Mouse (Mus musculus) intestine, embryonic 16.5 days (tissue): Measurements from ENCODE around the gene Sh3d19. TPM values are rescaled to one million over a fixed set of nuclear protein-coding genes. Genes with fewer than 3 reads are reported as not detected.

Experiments
- ATAC-seq: fragments of 200-750 bp; cut with Nextera tagmentation; 2 replicates; pipeline ENCODE4 v1.8.0; 2017; ENCODE audit warnings: moderate TSS enrichment, moderate library complexity
- H3K27ac ChIP-seq: fragments of 300-500 bp; sonication (generic); 2 replicates; pipeline ENCODE4 v1.5.1; 2014; ENCODE audit warnings: mild to moderate bottlenecking, low read length
- H3K27me3 ChIP-seq: fragments of 300-500 bp; sonication (generic); replicated peaks from 2 replicates; pipeline ENCODE4 v1.6.1; 2014; ENCODE audit warnings: low read length, control low read depth, mixed read lengths; ENCODE audit not compliant: control insufficient read depth, insufficient read depth
- H3K36me3 ChIP-seq: fragments of 300-500 bp; sonication (generic); 2 replicates; pipeline ENCODE4 v1.6.1; 2014; ENCODE audit warnings: low read length, control low read depth; ENCODE audit not compliant: control insufficient read depth, insufficient read depth
- H3K4me1 ChIP-seq: fragments of 300-500 bp; sonication (generic); 2 replicates; pipeline ENCODE4 v1.6.1; 2014; ENCODE audit warnings: low read length, control low read depth, mixed read lengths; ENCODE audit not compliant: control insufficient read depth, insufficient read depth
- H3K4me2 ChIP-seq: fragments of 300-500 bp; sonication (generic); 2 replicates; pipeline ENCODE4 v1.6.1; 2014; ENCODE audit warnings: low read depth, low read length, control low read depth
- H3K4me3 ChIP-seq: fragments of 300-500 bp; sonication (generic); 2 replicates; pipeline ENCODE4 v1.5.1; 2014; ENCODE audit warnings: mild to moderate bottlenecking, low read length
- H3K9ac ChIP-seq: fragments of 300-500 bp; sonication (generic); 2 replicates; pipeline ENCODE4 v1.6.1; 2014; ENCODE audit warnings: low read depth, low read length
- H3K9me3 ChIP-seq: fragments of 300-500 bp; sonication (generic); 2 replicates; pipeline ENCODE4 v1.6.1; 2016; ENCODE audit warnings: low read length, control low read depth; ENCODE audit not compliant: control insufficient read depth
- WGBS: fragments of 180-500 bp; shearing (Covaris S2); extraction: QIAGEN DNeasy Blood & Tissue Kit; methylation state at CpG from one replicate; pipeline ENCODE4 v1.1.7; 2014; 5-methylcytosine and 5-hydroxymethylcytosine counted together
- polyA plus RNA-seq: library from polyadenylated mRNA; unstranded; fragments of >200 nt; fragmentation: Nextera tagmentation; extraction: Ambion mirVana; gene quantifications from 2 replicates; pipeline ENCODE4 v1.2.1, GENCODE M21; 2015

Gene Sh3d19
- polyA plus RNA-seq, 1 experiment from 2014 or later = 27.5 TPM

DNA sequence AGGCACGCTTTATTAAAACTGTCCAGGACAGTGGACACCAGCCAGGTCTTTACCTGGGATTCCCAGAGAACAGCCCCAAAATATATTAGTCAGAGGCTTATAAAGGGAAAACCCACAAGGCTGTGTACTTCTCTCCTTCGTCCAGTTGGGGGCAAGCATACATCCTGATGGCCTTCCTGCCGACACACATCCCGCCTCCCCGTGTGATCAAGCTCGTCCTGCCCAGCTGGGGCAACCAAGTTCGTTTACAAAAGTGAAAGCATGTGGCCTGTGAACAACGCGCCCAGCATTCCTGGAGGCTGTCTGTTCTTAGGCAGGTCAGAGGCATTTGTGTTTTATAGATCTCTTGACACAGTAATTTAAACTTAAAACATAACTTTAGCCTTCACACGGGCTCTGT is 139.2 kb downstream of the Sh3d19 start:
- WGBS = 20% methylated on average over 10 of the region's 10 CpGs
- no peak overlapping the region for H3K27ac ChIP-seq
- no peak overlapping the region for H3K9ac ChIP-seq
- no peaks in the 10 kb centered on the region for H3K9me3 ChIP-seq
- no peak overlapping the region for H3K4me3 ChIP-seq
- H3K27me3 ChIP-seq = no peaks in the 10 kb centered on the region
- no peak overlapping the region for H3K4me2 ChIP-seq
- 0 out of 2 replicates have a peak, but pooled peaks cover 4% of the 10 kb centered on the region for H3K4me1 ChIP-seq
- ATAC-seq = peak; percentile 43
- H3K36me3 ChIP-seq = peaks cover 9% of the 10 kb centered on the region

DNA sequence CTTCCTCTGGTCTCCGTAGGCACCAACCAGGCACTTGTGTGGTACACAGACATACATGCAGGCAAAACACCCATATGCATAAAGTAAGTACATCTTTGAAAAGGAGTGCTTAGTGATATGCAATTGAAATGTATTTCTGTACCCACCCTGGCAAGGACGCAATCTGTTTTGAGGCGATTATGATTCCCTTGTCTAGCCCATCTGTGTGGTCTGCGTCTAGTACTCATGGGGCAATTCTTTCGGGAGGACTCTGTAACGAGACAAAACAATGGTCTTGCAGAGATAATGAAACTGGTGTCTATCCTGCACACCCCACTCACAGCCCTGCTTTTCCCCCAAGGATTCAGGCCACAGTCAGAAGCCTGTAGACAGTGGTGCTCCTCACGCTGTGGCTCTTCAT is 141.9 kb downstream of the Sh3d19 start:
- 92% methylated on average over 7 of the region's 7 CpGs for WGBS
- Histone ChIP-seq H3K27ac (no peak overlapping the region), H3K36me3 (peaks cover 7% of the 10 kb centered on the region; the same call in 1 of the 2 replicates), H3K4me2 (no peak overlapping the region), H3K4me1 (no peaks in the 10 kb centered on the region), H3K27me3 (no peaks in the 10 kb centered on the region), H3K4me3 (no peak overlapping the region), H3K9ac (no peak overlapping the region), H3K9me3 (no peaks in the 10 kb centered on the region)
- no peak for ATAC-seq

DNA sequence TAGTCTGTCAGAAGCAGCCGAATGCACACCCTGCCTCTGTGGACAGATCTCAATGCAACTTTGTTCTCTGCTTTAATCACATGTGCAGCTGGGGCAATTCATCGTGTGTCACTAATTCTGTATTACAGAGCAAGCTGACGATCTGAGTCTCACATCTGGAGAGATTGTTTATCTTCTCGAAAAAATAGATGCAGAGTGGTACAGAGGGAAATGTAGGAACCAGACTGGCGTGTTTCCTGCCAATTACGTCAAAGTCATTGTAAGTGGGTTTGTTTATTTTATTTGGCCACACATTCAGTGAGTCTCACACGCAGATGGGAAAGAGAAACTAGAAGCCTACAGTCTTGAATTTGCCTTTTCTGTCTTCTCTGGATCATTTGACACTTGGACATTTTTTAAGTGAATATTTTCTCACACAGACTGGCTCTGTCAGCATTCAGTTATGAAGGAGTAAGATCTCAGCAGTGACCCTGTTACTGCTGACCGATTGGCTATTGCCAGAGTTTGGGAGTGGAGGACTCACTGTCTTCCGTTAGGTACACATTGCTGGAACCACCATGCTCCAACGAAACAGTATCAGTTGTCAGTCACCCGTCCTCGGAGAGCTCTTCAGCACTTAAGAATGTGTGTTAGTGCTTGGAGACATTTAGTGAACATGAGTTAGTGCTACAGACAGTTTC is 143.9 kb downstream of the Sh3d19 start:
- no peak overlapping the region for H3K4me2 ChIP-seq
- H3K9ac ChIP-seq = no peak overlapping the region
- peaks cover 7% of the 10 kb centered on the region; the same call in 1 of the 2 replicates for H3K36me3 ChIP-seq
- H3K4me1 ChIP-seq = no peaks in the 10 kb centered on the region
- WGBS = 46% methylated on average over 12 of the region's 12 CpGs
- peak; percentile 36 for ATAC-seq
- H3K27ac ChIP-seq = no peak overlapping the region; the same call in 1 of the 2 replicates
- no peaks in the 10 kb centered on the region for H3K27me3 ChIP-seq
- no peaks in the 10 kb centered on the region for H3K9me3 ChIP-seq
- no peak overlapping the region for H3K4me3 ChIP-seq

DNA sequence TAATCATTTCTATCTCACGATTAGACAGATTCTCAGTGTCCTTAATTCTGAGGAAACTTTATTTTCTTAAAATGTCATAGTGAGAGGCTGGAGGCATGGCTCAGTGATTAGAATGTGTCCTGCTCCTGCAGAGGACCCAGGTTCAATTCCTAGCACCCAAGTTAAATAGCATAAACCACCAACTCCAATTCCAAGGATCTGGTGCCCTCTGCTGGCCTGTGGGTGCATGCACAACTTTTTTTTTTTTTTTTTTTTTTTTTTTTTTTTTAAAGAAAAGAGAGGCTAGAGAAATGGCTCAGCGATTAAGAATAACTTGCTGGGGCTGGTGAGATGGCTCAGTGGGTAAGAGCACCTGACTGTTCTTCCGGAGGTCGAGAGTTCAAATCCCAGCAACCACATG is 146.0 kb downstream of the Sh3d19 start:
- no peaks in the 10 kb centered on the region for H3K9me3 ChIP-seq
- ATAC-seq = no peak
- H3K4me3 ChIP-seq = no peak overlapping the region
- H3K4me2 ChIP-seq = no peak overlapping the region
- H3K9ac ChIP-seq = no peak overlapping the region
- H3K27me3 ChIP-seq = no peaks in the 10 kb centered on the region
- whole genome bisulfite sequencing = 91% methylated on average over 4 of the region's 4 CpGs
- H3K27ac ChIP-seq = no peak overlapping the region
- peaks cover 9% of the 10 kb centered on the region for H3K36me3 ChIP-seq
- no peaks in the 10 kb centered on the region for H3K4me1 ChIP-seq

DNA sequence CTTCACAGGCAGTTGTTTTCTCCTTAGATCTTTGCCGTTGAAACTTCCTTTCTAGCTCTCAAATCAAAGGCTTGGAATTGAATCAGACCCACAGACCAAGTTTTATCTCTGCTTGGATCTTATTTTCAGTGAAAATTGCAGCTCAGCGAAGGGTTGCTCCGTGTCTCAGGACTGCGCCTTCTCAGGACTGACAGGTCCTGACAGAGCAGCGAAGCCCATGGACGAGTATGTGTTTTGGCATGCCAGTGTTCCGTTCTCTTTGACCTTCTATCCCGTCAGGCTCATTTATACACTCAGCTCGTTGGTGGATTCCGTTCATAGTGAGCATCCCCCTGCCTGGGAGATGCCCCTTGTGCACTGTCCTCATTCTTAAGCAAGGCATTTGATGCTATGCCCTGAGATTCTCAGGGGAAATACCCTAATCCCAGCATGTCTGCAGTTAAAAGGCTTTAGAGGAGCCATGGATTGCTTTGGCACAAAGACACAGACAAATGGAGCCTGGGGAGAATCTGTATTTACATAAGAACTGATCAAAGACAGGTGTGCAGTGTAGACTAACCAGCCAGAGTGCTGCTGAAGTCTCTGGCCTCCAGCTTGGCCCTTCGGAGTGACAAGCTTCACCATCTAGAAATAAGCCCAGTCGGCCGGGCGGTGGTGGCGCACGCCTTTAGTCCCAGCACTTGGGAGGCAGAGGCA is 148.5 kb downstream of the Sh3d19 start:
- WGBS = 68% methylated on average over 16 of the region's 16 CpGs
- no peaks in the 10 kb centered on the region for H3K4me1 ChIP-seq
- H3K9ac ChIP-seq = no peak overlapping the region
- H3K9me3 ChIP-seq = no peaks in the 10 kb centered on the region
- H3K36me3 ChIP-seq = peaks cover 15% of the 10 kb centered on the region
- H3K27ac ChIP-seq = no peak overlapping the region
- no peak overlapping the region for H3K4me2 ChIP-seq
- ATAC-seq = no peak
- H3K27me3 ChIP-seq = no peaks in the 10 kb centered on the region
- H3K4me3 ChIP-seq = no peak overlapping the region

- H3K9ac ChIP-seq = no peak overlapping the region
- no peak overlapping the region for H3K27ac ChIP-seq
- ATAC-seq = no peak
- no peaks in the 10 kb centered on the region for H3K4me1 ChIP-seq
- no peaks in the 10 kb centered on the region for H3K9me3 ChIP-seq
- no peak overlapping the region for H3K4me2 ChIP-seq
- peaks cover 11% of the 10 kb centered on the region for H3K36me3 ChIP-seq
- no peak overlapping the region for H3K4me3 ChIP-seq
- no peaks in the 10 kb centered on the region for H3K27me3 ChIP-seq
Measured at GRCm38 (mm10) chr3:86122156-86122555, 151.2 kb downstream of the Sh3d19 start.

DNA sequence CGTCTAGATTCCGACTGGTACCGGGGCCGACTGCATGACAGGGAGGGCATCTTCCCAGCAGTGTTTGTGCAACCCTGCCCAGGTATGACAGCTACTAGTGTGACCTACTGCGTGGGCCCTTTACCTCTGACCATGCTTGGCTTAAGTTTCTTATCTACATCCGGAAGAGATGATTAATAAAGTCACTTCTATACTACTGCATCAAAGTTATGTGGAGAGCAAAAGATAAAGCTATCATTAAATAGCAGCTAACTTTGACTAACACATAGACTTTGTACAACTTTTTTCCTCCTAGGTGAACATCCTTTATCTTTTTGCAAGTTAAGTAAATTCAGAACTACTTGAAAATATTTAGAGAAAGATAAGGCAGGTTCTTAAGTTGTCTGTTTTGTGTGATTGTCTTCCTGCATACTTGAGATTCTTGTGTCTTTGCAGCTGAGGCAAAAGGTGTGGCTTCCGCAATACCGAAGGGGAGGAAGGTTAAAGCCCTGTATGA is 152.4 kb downstream of the Sh3d19 start:
- Histone ChIP-seq H3K27ac (no peak overlapping the region), H3K4me1 (no peaks in the 10 kb centered on the region), H3K4me3 (no peak overlapping the region), H3K36me3 (peaks cover 11% of the 10 kb centered on the region), H3K9me3 (no peaks in the 10 kb centered on the region), H3K27me3 (no peaks in the 10 kb centered on the region), H3K9ac (no peak overlapping the region), H3K4me2 (no peak overlapping the region)
- WGBS = 62% methylated on average over 8 of the region's 8 CpGs
- no peak for ATAC-seq

DNA sequence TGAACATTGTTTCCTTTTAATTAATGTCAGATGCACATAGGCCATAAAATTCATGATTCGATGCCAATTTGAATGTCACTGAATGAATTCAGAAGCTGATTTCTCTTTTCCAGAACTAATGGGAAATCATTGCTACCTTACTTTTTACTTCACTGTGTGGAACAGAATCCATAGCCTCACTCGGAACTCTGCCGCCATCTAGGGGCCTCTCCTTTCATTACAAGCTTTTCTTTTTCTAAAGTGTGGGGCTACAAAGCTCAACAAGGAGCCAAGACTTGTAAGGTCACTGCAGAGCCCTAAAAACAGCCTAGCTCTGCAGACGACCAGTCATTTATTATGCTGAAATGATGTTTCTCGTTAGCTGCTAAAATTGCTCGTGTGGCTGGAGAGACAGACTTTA is 158.8 kb downstream of the Sh3d19 start:
- Histone ChIP-seq H3K36me3 (peaks cover 8% of the 10 kb centered on the region), H3K4me3 (no peak overlapping the region), H3K9ac (no peak overlapping the region), H3K4me1 (no peaks in the 10 kb centered on the region), H3K27me3 (no peaks in the 10 kb centered on the region), H3K27ac (no peak overlapping the region), H3K9me3 (no peaks in the 10 kb centered on the region), H3K4me2 (no peak overlapping the region)
- ATAC-seq = 0 out of 2 replicates have a peak, but pooled peaks have one; percentile 40
- 14% methylated on average over 6 of the region's 6 CpGs for WGBS

GRCm38 (mm10) chr3:86134939-86135638 is 164.2 kb downstream of the Sh3d19 start:
- Histone ChIP-seq H3K27ac (no peak overlapping the region), H3K9me3 (no peaks in the 10 kb centered on the region), H3K36me3 (peaks cover 13% of the 10 kb centered on the region), H3K4me2 (no peak overlapping the region), H3K27me3 (no peaks in the 10 kb centered on the region), H3K9ac (no peak overlapping the region), H3K4me1 (no peaks in the 10 kb centered on the region; the same call in 1 of the 2 replicates), H3K4me3 (no peak overlapping the region)
- ATAC-seq = peak; percentile 29
- 85% methylated on average over 6 of the region's 6 CpGs for WGBS
